Mouse (Mus musculus): ENCODE results near the gene Ddost.

Ddost gene

GRCm38 (mm10) chr4:138304340-138305104 lies at the start of gene Ddost:
Ddost (plus strand) TSS chr4:138304730.
- POLR2A ChIA-PET = interaction anchor here in 3 of 4 experiments (0.7 to 3.0 kb wide), 19 partner anchors 8 to 888 kb away, joined by 3 to 16 read pairs (median 3); partner anchors contain the start of genes Hp1bp3 (in 2 of the 3), Capzb (in 1 of the 3), Eif4g3 (in 1 of the 3) and Fam43b (in 1 of the 3)
- CTCF ChIA-PET = interaction anchor here (0.7 to 2.8 kb wide), 15 partner anchors 12 to 340 kb away, joined by 3 to 18 read pairs (median 5); no protein-coding TSS in a partner anchor

- ChIA-PET POLR2A (no interaction called here), CTCF (interaction anchor here in 1 of 4 experiments (0.7 kb wide), 1 partner anchor 10 kb away, joined by 7 read pairs; no protein-coding TSS in a partner anchor)
Observed at GRCm38 (mm10) chr4:138257116-138257687, 47.3 kb upstream of the Ddost start.

GRCm38 (mm10) chr4:138258663-138259062 lies 45.9 kb upstream of the Ddost start:
- CTCF ChIA-PET = interaction anchor here in 2 of 4 experiments (0.6 to 1.3 kb wide), 3 partner anchors 24 to 1998 kb away, joined by 3 to 4 read pairs (median 4); no protein-coding TSS in a partner anchor
- POLR2A ChIA-PET = interaction anchor here in 2 of 4 experiments (0.5 to 4.8 kb wide), 3 partner anchors 8 to 716 kb away, joined by 3 to 28 read pairs (median 5); partner anchors contain the start of genes Kif17 (in 1 of the 2) and Sh2d5 (in 1 of the 2)

GRCm38 (mm10) chr4:138259482-138259881 lies 45.0 kb upstream of the Ddost start:
- POLR2A ChIA-PET = interaction anchor here in 1 of 4 experiments (4.8 kb wide), 1 partner anchor 8 kb away, joined by 28 read pairs; the partner anchor contains the start of genes Kif17 and Sh2d5
- CTCF ChIA-PET = interaction anchor here in 2 of 4 experiments (1.1 to 1.3 kb wide), 2 partner anchors 23 kb away, joined by 3 to 4 read pairs; no protein-coding TSS in a partner anchor

- POLR2A ChIA-PET = interaction anchor here in 2 of 4 experiments (0.7 to 4.8 kb wide), 5 partner anchors 10 to 45 kb away, joined by 3 to 28 read pairs (median 4); partner anchors contain the start of genes Kif17 (in 2 of the 2) and Sh2d5 (in 2 of the 2)
Observed at GRCm38 (mm10) chr4:138261843-138262681, 42.5 kb upstream of the Ddost start.

GRCm38 (mm10) chr4:138267869-138268268 lies 36.7 kb upstream of the Ddost start:
- ChIA-PET POLR2A (interaction anchor here in 1 of 4 experiments (1.0 kb wide), 1 partner anchor 16 kb away, joined by 3 read pairs; no protein-coding TSS in a partner anchor), CTCF (interaction anchor here in 2 of 4 experiments (0.5 to 1.1 kb wide), 4 partner anchors 15 to 307 kb away, joined by 3 to 4 read pairs (median 3); no protein-coding TSS in a partner anchor)

More at GRCm38 (mm10) chr4:138261843-138262681, 42.5 kb upstream of the Ddost start:
- CTCF ChIA-PET = interaction anchor here (0.6 to 2.7 kb wide), 8 partner anchors 11 to 299 kb away, joined by 3 to 6 read pairs (median 4); partner anchors contain the start of gene Hp1bp3 (in 1 of the 4)

GRCm38 (mm10) chr4:138272011-138272997 lies 32.2 kb upstream of the Ddost start:
- ChIA-PET CTCF (interaction anchor here in 3 of 4 experiments (0.6 to 1.9 kb wide), 5 partner anchors 10 to 127 kb away, joined by 3 to 7 read pairs (median 5); no protein-coding TSS in a partner anchor), POLR2A (no interaction called here)

- POLR2A ChIA-PET = no interaction called here
- CTCF ChIA-PET = no interaction called here
Observed at GRCm38 (mm10) chr4:138278346-138278745, 26.2 kb upstream of the Ddost start.

GRCm38 (mm10) chr4:138282834-138283233 lies 21.7 kb upstream of the Ddost start:
- CTCF ChIA-PET = interaction anchor here (0.5 to 5.4 kb wide), 109 partner anchors 8 to 972 kb away, joined by 3 to 38 read pairs (median 4); partner anchors contain the start of genes Ddost (in 4 of the 4), Kif17 (in 2 of the 4), Pink1 (in 2 of the 4) and Eif4g3 (in 1 of the 4)
- POLR2A ChIA-PET = interaction anchor here in 2 of 4 experiments (0.5 to 1.5 kb wide), 3 partner anchors 21 to 104 kb away, joined by 3 read pairs; no protein-coding TSS in a partner anchor

- ChIA-PET CTCF (interaction anchor here in 1 of 4 experiments (0.7 kb wide), 1 partner anchor 179 kb away, joined by 5 read pairs; no protein-coding TSS in a partner anchor), POLR2A (no interaction called here)
Observed at GRCm38 (mm10) chr4:138286411-138286810, 18.1 kb upstream of the Ddost start.

GRCm38 (mm10) chr4:138288691-138289090 lies 15.8 kb upstream of the Ddost start:
- POLR2A ChIA-PET = interaction anchor here in 1 of 4 experiments (1.0 kb wide), 1 partner anchor 10 kb away, joined by 3 read pairs; no protein-coding TSS in a partner anchor
- CTCF ChIA-PET = interaction anchor here in 2 of 4 experiments (0.5 to 1.3 kb wide), 2 partner anchors 27 to 168 kb away, joined by 4 to 15 read pairs; no protein-coding TSS in a partner anchor

- CTCF ChIA-PET = interaction anchor here in 3 of 4 experiments (0.6 to 0.9 kb wide), 4 partner anchors 8 to 22 kb away, joined by 3 to 4 read pairs (median 3); partner anchors contain the start of gene Ddost (in 1 of the 3)
- POLR2A ChIA-PET = interaction anchor here in 2 of 4 experiments (0.6 to 0.7 kb wide), 2 partner anchors 33 to 169 kb away, joined by 3 to 5 read pairs; no protein-coding TSS in a partner anchor
Observed at GRCm38 (mm10) chr4:138292028-138292427, 12.5 kb upstream of the Ddost start.

GRCm38 (mm10) chr4:138293261-138293948 lies 11.1 kb upstream of the Ddost start:
- POLR2A ChIA-PET = interaction anchor here in 3 of 4 experiments (0.5 to 1.2 kb wide), 3 partner anchors 11 to 582 kb away, joined by 3 to 4 read pairs (median 3); partner anchors contain the start of gene Ddost (in 1 of the 3)
- CTCF ChIA-PET = interaction anchor here in 3 of 4 experiments (0.6 to 1.0 kb wide), 5 partner anchors 10 to 563 kb away, joined by 3 to 6 read pairs (median 3); no protein-coding TSS in a partner anchor

- CTCF ChIA-PET = interaction anchor here in 3 of 4 experiments (0.6 to 1.0 kb wide), 5 partner anchors 11 to 562 kb away, joined by 3 to 6 read pairs (median 3); no protein-coding TSS in a partner anchor
Observed at GRCm38 (mm10) chr4:138293949-138294550, 10.5 kb upstream of the Ddost start.

More at GRCm38 (mm10) chr4:138293949-138294550, 10.5 kb upstream of the Ddost start:
- POLR2A ChIA-PET = interaction anchor here in 2 of 4 experiments (1.0 to 1.2 kb wide), 2 partner anchors 10 to 106 kb away, joined by 3 read pairs; partner anchors contain the start of gene Ddost (in 1 of the 2)
